Mouse (Mus musculus) CH12.LX (cell line): ENCODE data around the gene Srgap2. TPM values are rescaled to one million over a fixed set of nuclear protein-coding genes. Genes with fewer than 3 reads are reported as not detected.

Experiments used
- DNase-seq: peaks from one replicate; pipeline ENCODE4 v3.0.0-alpha.2; 2013; ENCODE audit errors: extremely low read depth
- H3K27ac ChIP-seq: 2 replicates; pipeline ENCODE4 v1.5.1; 2012; ENCODE audit warnings: low read depth, mild to moderate bottlenecking, control low read depth, moderate library complexity; ENCODE audit not compliant: insufficient read depth
- H3K27me3 ChIP-seq: replicated peaks from 2 replicates; pipeline ENCODE3; 2012; ENCODE audit warnings: inconsistent platforms
- H3K36me3 ChIP-seq, 2 experiments: replicated peaks in 1 of 2; 2 replicates each; pipeline versions ENCODE3 to v1.6.1; 2012; ENCODE audit warnings: inconsistent platforms in 1 of 2, low read length in 1 of 2, mild to moderate bottlenecking in 1 of 2, mixed read lengths in 1 of 2, moderate library complexity in 1 of 2; ENCODE audit not compliant: control insufficient read depth in 1 of 2, insufficient read depth in 1 of 2
- H3K4me1 ChIP-seq, 2 experiments: 2 replicates each; pipeline ENCODE4 v1.6.1; 2012; ENCODE audit warnings: inconsistent platforms in 1 of 2, moderate library complexity in 1 of 2; ENCODE audit not compliant: insufficient read depth in 2 of 2, control insufficient read depth in 1 of 2
- H3K4me2 ChIP-seq: 2 replicates; pipeline ENCODE4 v1.6.1; 2012; ENCODE audit warnings: low read depth, mild to moderate bottlenecking, control low read depth; ENCODE audit not compliant: poor library complexity, insufficient read depth, severe bottlenecking
- H3K4me3 ChIP-seq, 3 experiments: fragments of 150-350 bp in 1 of 3; sonication (generic) in 1 of 3; replicated peaks in 1 of 3; 2 replicates each; pipeline versions ENCODE3 to v1.5.1; 2011 to 2012; ENCODE audit warnings: low read depth in 2 of 3, low read length in 2 of 3, mild to moderate bottlenecking in 2 of 3, moderate library complexity in 2 of 3, control low read depth in 1 of 3, improper control_type of control experiment in 1 of 3, inconsistent platforms in 1 of 3, mixed read lengths in 1 of 3; ENCODE audit not compliant: poor library complexity in 1 of 3
- H3K79me2 ChIP-seq: replicated peaks from 2 replicates; pipeline ENCODE4 v1.6.1; 2012; ENCODE audit warnings: mild to moderate bottlenecking, moderate library complexity; ENCODE audit not compliant: control insufficient read depth, poor library complexity, insufficient read depth, severe bottlenecking; ENCODE audit errors: extremely low read depth
- H3K9ac ChIP-seq: 2 replicates; pipeline ENCODE4 v1.6.1; 2012; ENCODE audit warnings: low read depth, mild to moderate bottlenecking, control low read depth, moderate library complexity; ENCODE audit not compliant: insufficient read depth
- H3K9me3 ChIP-seq: replicated peaks from 2 replicates; pipeline ENCODE3; 2012; ENCODE audit warnings: low read length, inconsistent platforms, mixed read lengths
- CHD2 ChIP-seq: IDR thresholded peaks from 2 replicates; pipeline ENCODE4 v1.6.1; 2011; ENCODE audit warnings: low read length, improper control_type of control experiment
- CTCF ChIP-seq, 2 experiments: IDR thresholded peaks in 1 of 2; conservative IDR thresholded peaks in 1 of 2; 2 replicates each; pipeline ENCODE4 v1.5.1; 2011 to 2012; ENCODE audit warnings: low read depth in 2 of 2, low read length in 2 of 2, improper control_type of control experiment in 1 of 2, inconsistent platforms in 1 of 2, mild to moderate bottlenecking in 1 of 2, moderate library complexity in 1 of 2
- ELF1 ChIP-seq: IDR thresholded peaks from 2 replicates; pipeline ENCODE4 v1.6.1; 2014; ENCODE audit warnings: low read depth, mild to moderate bottlenecking, inconsistent platforms, low read length, improper control_type of control experiment
- GABPA ChIP-seq: IDR thresholded peaks from 2 replicates; pipeline ENCODE4 v1.6.1; 2012; ENCODE audit warnings: low read depth, low read length, improper control_type of control experiment, inconsistent platforms; ENCODE audit not compliant: insufficient replicate concordance
- HCFC1 ChIP-seq: IDR thresholded peaks from 2 replicates; pipeline ENCODE4 v1.6.1; 2012; ENCODE audit warnings: low read depth, mild to moderate bottlenecking, inconsistent platforms, low read length, improper control_type of control experiment
- IRF4 ChIP-seq: IDR thresholded peaks from 2 replicates; pipeline ENCODE4 v1.6.1; 2014; ENCODE audit warnings: low read depth, mild to moderate bottlenecking, inconsistent platforms, low read length, improper control_type of control experiment
- KAT2A ChIP-seq: IDR thresholded peaks from 2 replicates; pipeline ENCODE4 v1.6.1; 2012; ENCODE audit warnings: low read length, improper control_type of control experiment, inconsistent platforms; ENCODE audit not compliant: insufficient replicate concordance
- MAX ChIP-seq: IDR thresholded peaks from 2 replicates; pipeline ENCODE4 v1.6.1; 2011; ENCODE audit warnings: low read length, improper control_type of control experiment
- MAZ ChIP-seq: IDR thresholded peaks from 2 replicates; pipeline ENCODE4 v1.6.1; 2012; ENCODE audit warnings: low read depth, mild to moderate bottlenecking, inconsistent platforms, low read length, improper control_type of control experiment, moderate library complexity
- MEF2A ChIP-seq: IDR thresholded peaks from 2 replicates; pipeline ENCODE4 v1.6.1; 2014; ENCODE audit warnings: low read depth, mild to moderate bottlenecking, inconsistent platforms, low read length, improper control_type of control experiment, borderline replicate concordance
- NELFE ChIP-seq: IDR thresholded peaks from 2 replicates; pipeline ENCODE4 v1.6.1; 2011; ENCODE audit warnings: low read depth, low read length, improper control_type of control experiment
- NRF1 ChIP-seq: IDR thresholded peaks from 2 replicates; pipeline ENCODE4 v1.6.1; 2014; ENCODE audit warnings: low read depth, mild to moderate bottlenecking, inconsistent platforms, low read length, improper control_type of control experiment, moderate library complexity
- POLR2A ChIP-seq: IDR thresholded peaks from 2 replicates; pipeline ENCODE4 v1.6.1; 2011; ENCODE audit warnings: low read depth, mild to moderate bottlenecking, improper control_type of control experiment, low read length
- RAD21 ChIP-seq: IDR thresholded peaks from 2 replicates; pipeline ENCODE4 v1.6.1; 2011; ENCODE audit warnings: low read depth, mild to moderate bottlenecking, low read length, improper control_type of control experiment, moderate library complexity
- SIN3A ChIP-seq: IDR thresholded peaks from 2 replicates; pipeline ENCODE4 v1.6.1; 2012; ENCODE audit warnings: low read length, improper control_type of control experiment, inconsistent platforms
- SMC3 ChIP-seq: IDR thresholded peaks from 2 replicates; pipeline ENCODE4 v1.6.1; 2011; ENCODE audit warnings: low read depth, low read length, improper control_type of control experiment
- USF1 ChIP-seq: IDR thresholded peaks from 2 replicates; pipeline ENCODE4 v1.6.1; 2014; ENCODE audit warnings: low read depth, mild to moderate bottlenecking, inconsistent platforms, low read length, improper control_type of control experiment
- ZC3H11A ChIP-seq: IDR thresholded peaks from 2 replicates; pipeline ENCODE4 v1.6.1; 2012; ENCODE audit warnings: low read depth, mild to moderate bottlenecking, inconsistent platforms, low read length, improper control_type of control experiment
- ZMIZ1 ChIP-seq: IDR thresholded peaks from 2 replicates; pipeline ENCODE4 v1.6.1; 2012; ENCODE audit warnings: low read depth, mild to moderate bottlenecking, inconsistent platforms, low read length, improper control_type of control experiment
- ZNF384 ChIP-seq: IDR thresholded peaks from 2 replicates; pipeline ENCODE4 v1.6.1; 2012; ENCODE audit warnings: low read depth, low read length, improper control_type of control experiment, inconsistent platforms
- dilution Hi-C: fragments of 300-500 bp; cut with MboI; formaldehyde crosslinking; loops from 2 replicates; pipeline ENCODE4 v1.14.3; 2020; ENCODE audit warnings: low sequenced_read_pairs; ENCODE audit not compliant: extremely low pct_unique_long_range_greater_than_20kb, extremely low pct_ligation_motif_present
- in situ Hi-C: fragments of 300-500 bp; cut with MboI; formaldehyde crosslinking; loops from 3 replicates; pipeline ENCODE4 v1.14.3; 2019; ENCODE audit warnings: low sequenced_read_pairs, low pct_ligation_motif_present, low pct_unique_long_range_greater_than_20kb, mixed read lengths
- polyA plus RNA-seq: library from polyadenylated mRNA; unstranded; fragments of >175 nt; gene quantifications from 2 replicates; pipeline ENCODE4 v1.2.1, GENCODE M21; 2012; ENCODE audit warnings: low read depth; ENCODE audit not compliant: insufficient read length
- total RNA-seq, 2 experiments: library from RNA; depleted of rRNA; stranded (reverse); fragments of 300-350 nt in 1 of 2; fragments of >200 nt in 1 of 2; gene quantifications; 2 replicates each; pipeline ENCODE4 v1.2.3; 2012 to 2014

The Srgap2 gene
- total and polyA plus RNA-seq, 3 experiments = 9.7 to 28.1 (median 26.8) TPM

DNA sequence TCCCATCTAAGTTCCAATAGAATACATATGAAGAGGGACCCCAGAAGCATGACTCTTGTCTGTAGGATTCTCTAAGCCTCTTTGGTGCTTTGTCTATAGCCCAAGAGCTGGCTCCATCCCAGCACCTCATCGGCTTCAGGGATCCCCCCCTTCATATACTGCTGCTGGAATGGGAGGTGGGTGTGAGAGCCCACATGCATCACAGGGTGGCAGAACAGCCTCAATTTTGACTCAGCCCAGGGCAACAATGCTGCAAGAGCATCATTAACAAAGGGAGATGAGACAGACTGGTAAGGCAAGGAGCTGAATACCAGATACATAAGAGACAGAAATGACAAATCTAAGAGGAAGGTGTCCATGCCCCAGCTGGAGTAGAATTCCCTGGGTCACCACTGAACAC is 243.0 kb downstream of the Srgap2 start:
- in situ Hi-C loops = no loop called here
- no peak overlapping the region for H3K4me2 ChIP-seq

DNA sequence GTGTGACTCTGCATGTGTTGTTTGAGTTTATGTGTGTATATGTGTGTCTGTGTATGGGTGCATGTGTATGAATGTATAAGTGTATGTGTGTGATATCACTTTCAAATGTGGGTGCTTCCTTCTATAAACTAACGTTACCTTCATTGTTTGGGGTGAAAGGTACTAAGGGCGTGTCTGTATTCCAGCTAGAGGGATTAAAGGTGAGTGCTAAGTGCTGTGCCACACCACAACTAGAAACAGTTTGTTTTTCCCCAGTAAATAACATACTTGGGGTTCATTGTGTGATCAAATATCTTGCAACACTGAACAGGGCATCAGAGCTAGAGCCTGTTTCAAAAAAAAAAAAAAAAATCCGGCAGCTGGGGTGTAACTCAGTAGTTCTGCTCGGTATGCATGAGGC is 245.4 kb downstream of the Srgap2 start:
- no peaks in the 10 kb centered on the region for H3K9me3 ChIP-seq
- no peaks in the 10 kb centered on the region for H3K27me3 ChIP-seq
- H3K27ac ChIP-seq = no peak overlapping the region
- H3K79me2 ChIP-seq = peaks cover 18% of the 10 kb centered on the region
- no peak overlapping the region for H3K9ac ChIP-seq
- DNase-seq = no peak
- no peak overlapping the region for H3K4me3 ChIP-seq
- TF ChIP-seq CTCF (conservative IDR thresholded peaks at IDR 0.05 in 1 of 2, IDR thresholded peaks at IDR 0.05 in 1 of 2; ENCODE audit: low read depth in 2 of 2, low read length in 2 of 2) (no peak), ZNF384 (peak; percentile 42; the same call in 1 of the 2 replicates)
- in situ Hi-C loops = no loop called here
- H3K4me1 ChIP-seq = peaks cover 28 to 47% of the 10 kb centered on the region in 2 experiments
- dilution Hi-C loops = no loop called here
- peaks cover 0 to 22% of the 10 kb centered on the region in 2 experiments for H3K36me3 ChIP-seq
- H3K4me2 ChIP-seq = no peak overlapping the region

More for the DNA sequence above, 243.0 kb downstream of the Srgap2 start:
- H3K36me3 ChIP-seq = peaks cover 7 to 33% of the 10 kb centered on the region in 2 experiments
- H3K27me3 ChIP-seq = no peaks in the 10 kb centered on the region
- no peaks in the 10 kb centered on the region for H3K9me3 ChIP-seq
- TF ChIP-seq ZNF384 (no peak), POLR2A (no peak), NRF1 (no peak), GABPA (no peak), USF1 (no peak), RAD21 (peak; percentile 12), KAT2A (no peak), ZMIZ1 (no peak), IRF4 (no peak), NELFE (no peak), CTCF (conservative IDR thresholded peaks at IDR 0.05 in 1 of 2, IDR thresholded peaks at IDR 0.05 in 1 of 2; ENCODE audit: low read depth in 2 of 2, low read length in 2 of 2) (peak in 1 of 2 experiments; percentile 20; a peak in 1 of 4 replicates), ZC3H11A (no peak), HCFC1 (no peak), ELF1 (no peak), SMC3 (peak; percentile 7; the same call in 1 of the 2 replicates), MEF2A (no peak), SIN3A (no peak), MAX (no peak), CHD2 (no peak), MAZ (no peak)
- H3K9ac ChIP-seq = no peak overlapping the region
- dilution Hi-C loops = no loop called here
- H3K4me1 ChIP-seq = peaks cover 19 to 34% of the 10 kb centered on the region in 2 experiments
- no peak overlapping the region for H3K27ac ChIP-seq
- no peak for DNase-seq
- H3K4me3 ChIP-seq = no peak overlapping the region
- peaks cover 5% of the 10 kb centered on the region; the same call in 1 of the 2 replicates for H3K79me2 ChIP-seq
